Mouse (Mus musculus): ENCODE data around the gene Acot7. TPM values are rescaled to one million over a fixed set of nuclear protein-coding genes. Genes with fewer than 3 reads are reported as not detected.

Acot7 gene
- polyA plus RNA-seq, 1 experiment = 523 TPM

DNA sequence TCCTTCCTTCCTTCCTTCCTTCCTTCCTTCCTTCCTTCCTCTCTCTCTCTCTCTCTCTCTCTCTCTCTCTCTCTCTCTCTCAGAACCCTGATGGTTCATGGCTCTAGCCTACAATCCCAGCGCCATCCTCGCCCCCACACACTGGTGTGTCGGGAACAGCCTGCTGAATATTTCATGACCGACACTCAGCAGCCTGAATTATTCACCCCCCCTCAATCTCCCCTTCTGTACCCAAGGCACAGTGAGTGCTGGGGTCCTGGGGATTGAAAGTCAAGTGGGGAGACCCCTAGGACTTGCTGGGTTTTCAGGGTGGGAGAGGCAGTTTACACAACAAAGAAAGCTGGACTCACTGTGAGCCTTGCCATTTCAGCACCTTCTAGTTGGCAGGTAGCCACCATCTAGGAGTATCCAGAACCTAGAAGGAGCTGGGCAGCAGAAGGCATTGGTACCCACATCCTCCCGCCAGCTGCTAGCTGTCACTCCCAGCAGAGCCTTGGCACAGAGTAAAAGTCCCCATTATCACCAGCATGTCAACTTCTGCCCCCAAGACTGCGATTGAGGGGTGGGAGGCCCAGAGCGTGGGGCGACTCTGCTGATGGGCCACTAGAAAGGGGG lies 36.3 kb upstream of the Acot7 start:
- 28% methylated on average over 8 of the region's 8 CpGs for WGBS
- Histone ChIP-seq H3K4me1 (ENCODE audit: control insufficient read depth, insufficient read depth, low read length) (peaks cover 3% of the 10 kb centered on the region), H3K27ac (ENCODE audit: insufficient read depth, low read length) (no peak overlapping the region), H3K27me3 (ENCODE audit: control insufficient read depth, insufficient read depth, low read length) (no peaks in the 10 kb centered on the region), H3K4me3 (replicated peaks; ENCODE audit: insufficient read depth, low read depth, low read length) (no peak overlapping the region)
- DNase-seq = no peak
- TF ChIP-seq POLR2A (IDR thresholded peaks at IDR 0.05; ENCODE audit: borderline replicate concordance, insufficient read depth, low read length) = no peak
- TF ChIP-seq CTCF (IDR thresholded peaks at IDR 0.05; ENCODE audit: borderline replicate concordance, insufficient read depth, low read depth, low read length) = no peak

GRCm38 (mm10) chr4:152143632-152144031 lies 34.3 kb upstream of the Acot7 start:
- peaks cover 3% of the 10 kb centered on the region for H3K4me1 ChIP-seq (ENCODE audit: control insufficient read depth, insufficient read depth, low read length)
- no peak for DNase-seq
- WGBS = 68% methylated on average over 1 of the region's 1 CpGs
- H3K4me3 ChIP-seq (replicated peaks; ENCODE audit: insufficient read depth, low read depth, low read length) = no peak overlapping the region
- no peak overlapping the region for H3K27ac ChIP-seq (ENCODE audit: insufficient read depth, low read length)
- TF ChIP-seq POLR2A (IDR thresholded peaks at IDR 0.05; ENCODE audit: borderline replicate concordance, insufficient read depth, low read length) = no peak
- TF ChIP-seq CTCF (IDR thresholded peaks at IDR 0.05; ENCODE audit: borderline replicate concordance, insufficient read depth, low read depth, low read length) = no peak
- no peaks in the 10 kb centered on the region for H3K27me3 ChIP-seq (ENCODE audit: control insufficient read depth, insufficient read depth, low read length)

DNA sequence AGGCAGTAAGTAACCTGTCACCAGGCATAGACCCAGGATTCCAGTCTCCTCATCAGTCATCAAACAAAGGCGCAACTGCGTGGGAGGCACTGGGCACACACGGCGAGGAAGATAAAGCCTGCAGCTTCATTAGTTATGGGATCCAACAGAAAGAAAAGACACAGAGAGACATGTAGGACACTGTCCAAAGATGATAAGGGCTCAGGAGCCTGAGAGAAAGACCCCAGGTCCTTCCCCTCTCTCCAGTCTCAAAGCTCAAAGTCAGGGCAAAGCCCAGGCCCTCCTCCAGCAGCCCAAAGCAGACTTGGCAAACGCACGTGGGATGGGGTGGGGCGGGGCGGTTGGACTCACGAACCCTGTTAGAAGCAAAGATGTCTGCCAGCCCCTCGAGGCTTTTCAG lies 32.5 kb upstream of the Acot7 start:
- DNase-seq = no peak
- Histone ChIP-seq H3K4me1 (ENCODE audit: control insufficient read depth, insufficient read depth, low read length) (no peaks in the 10 kb centered on the region), H3K27ac (ENCODE audit: insufficient read depth, low read length) (no peak overlapping the region), H3K27me3 (ENCODE audit: control insufficient read depth, insufficient read depth, low read length) (no peaks in the 10 kb centered on the region), H3K4me3 (replicated peaks; ENCODE audit: insufficient read depth, low read depth, low read length) (no peak overlapping the region)
- 58% methylated on average over 10 of the region's 10 CpGs for WGBS
- TF ChIP-seq CTCF (IDR thresholded peaks at IDR 0.05; ENCODE audit: borderline replicate concordance, insufficient read depth, low read depth, low read length) (no peak), POLR2A (IDR thresholded peaks at IDR 0.05; ENCODE audit: borderline replicate concordance, insufficient read depth, low read length) (no peak)

GRCm38 (mm10) chr4:152146033-152146827 lies 31.7 kb upstream of the Acot7 start:
- Histone ChIP-seq H3K27me3 (ENCODE audit: control insufficient read depth, insufficient read depth, low read length) (no peaks in the 10 kb centered on the region; the same call in 1 of the 2 replicates), H3K4me1 (ENCODE audit: control insufficient read depth, insufficient read depth, low read length) (no peaks in the 10 kb centered on the region), H3K4me3 (replicated peaks; ENCODE audit: insufficient read depth, low read depth, low read length) (no peak overlapping the region), H3K27ac (ENCODE audit: insufficient read depth, low read length) (no peak overlapping the region)
- no peak for TF ChIP-seq POLR2A (IDR thresholded peaks at IDR 0.05; ENCODE audit: borderline replicate concordance, insufficient read depth, low read length)
- TF ChIP-seq CTCF (IDR thresholded peaks at IDR 0.05; ENCODE audit: borderline replicate concordance, insufficient read depth, low read depth, low read length) = no peak
- no peak for DNase-seq
- 62% methylated on average over 11 of the region's 11 CpGs for WGBS

GRCm38 (mm10) chr4:152150546-152150945 lies 27.4 kb upstream of the Acot7 start:
- TF ChIP-seq POLR2A (IDR thresholded peaks at IDR 0.05; ENCODE audit: borderline replicate concordance, insufficient read depth, low read length) (no peak), CTCF (IDR thresholded peaks at IDR 0.05; ENCODE audit: borderline replicate concordance, insufficient read depth, low read depth, low read length) (no peak)
- 72% methylated on average over 4 of the region's 4 CpGs for WGBS
- Histone ChIP-seq H3K4me1 (ENCODE audit: control insufficient read depth, insufficient read depth, low read length) (no peaks in the 10 kb centered on the region), H3K27ac (ENCODE audit: insufficient read depth, low read length) (no peak overlapping the region), H3K4me3 (replicated peaks; ENCODE audit: insufficient read depth, low read depth, low read length) (no peak overlapping the region), H3K27me3 (ENCODE audit: control insufficient read depth, insufficient read depth, low read length) (peaks cover 3% of the 10 kb centered on the region; the same call in 1 of the 2 replicates)
- DNase-seq = no peak

DNA sequence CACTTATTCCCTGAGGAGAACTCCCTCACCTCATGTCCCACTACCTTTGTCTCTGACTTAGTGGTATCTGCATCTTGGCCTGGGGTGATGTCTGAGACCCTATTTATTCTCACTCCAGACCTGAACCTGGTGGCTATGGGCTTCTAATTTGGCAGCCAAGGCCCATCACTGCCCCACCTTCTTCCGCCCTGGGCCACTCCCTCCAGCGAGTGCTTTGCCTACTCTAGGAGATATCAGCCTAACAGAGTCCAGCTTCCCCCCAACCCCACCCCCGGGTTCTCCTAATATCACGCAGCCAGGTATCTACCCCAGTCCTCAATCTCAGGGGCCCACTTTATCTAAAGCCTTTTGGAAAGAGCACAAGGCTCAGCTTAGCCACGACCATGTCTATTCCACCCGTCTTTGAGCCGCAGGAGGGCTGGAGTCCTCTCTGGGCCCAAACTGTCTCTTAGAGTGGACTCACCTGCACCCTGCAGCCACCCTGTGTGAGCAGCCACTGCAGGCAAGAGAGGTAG lies 26.4 kb upstream of the Acot7 start:
- H3K4me1 ChIP-seq (ENCODE audit: control insufficient read depth, insufficient read depth, low read length) = no peaks in the 10 kb centered on the region

GRCm38 (mm10) chr4:152151966-152152544 lies 25.9 kb upstream of the Acot7 start, which contains the start of gene Espn:
TSS of gene Espn (minus strand) at chr4:152152371.
- Histone ChIP-seq H3K4me3 (replicated peaks; ENCODE audit: insufficient read depth, low read depth, low read length) (no peak within 1 kb of the TSS), H3K27ac (ENCODE audit: insufficient read depth, low read length) (no peak within 1 kb of the TSS), H3K4me1 (ENCODE audit: control insufficient read depth, insufficient read depth, low read length) (no peaks in the 10 kb centered on the region), H3K27me3 (ENCODE audit: control insufficient read depth, insufficient read depth, low read length) (peaks cover 3% of the 10 kb centered on the region; the same call in 1 of the 2 replicates)
- no peak for DNase-seq
- TF ChIP-seq CTCF (IDR thresholded peaks at IDR 0.05; ENCODE audit: borderline replicate concordance, insufficient read depth, low read depth, low read length) (no peak), POLR2A (IDR thresholded peaks at IDR 0.05; ENCODE audit: borderline replicate concordance, insufficient read depth, low read length) (no peak)
- WGBS = 4% methylated on average over 57 of the region's 57 CpGs

More for the DNA sequence above, 26.4 kb upstream of the Acot7 start:
- Histone ChIP-seq H3K4me3 (replicated peaks; ENCODE audit: insufficient read depth, low read depth, low read length) (no peak overlapping the region), H3K27ac (ENCODE audit: insufficient read depth, low read length) (no peak overlapping the region), H3K27me3 (ENCODE audit: control insufficient read depth, insufficient read depth, low read length) (peaks cover 3% of the 10 kb centered on the region; the same call in 1 of the 2 replicates)
- 51% methylated on average over 7 of the region's 7 CpGs for WGBS
- TF ChIP-seq POLR2A (IDR thresholded peaks at IDR 0.05; ENCODE audit: borderline replicate concordance, insufficient read depth, low read length) (no peak), CTCF (IDR thresholded peaks at IDR 0.05; ENCODE audit: borderline replicate concordance, insufficient read depth, low read depth, low read length) (no peak)
- DNase-seq = no peak
